Mouse (Mus musculus) spleen, postnatal 4 days (tissue): ENCODE measurements at regions not wholly inside any gene's neighbourhood (a gene's known extent, or its start where the extent isn't known, plus 50 kb on each side); places are given as distances from the start of the nearest gene placed in this dataset.

Source experiments
- DNase-seq, 2 experiments: peaks; one replicate each; pipeline ENCODE4 v3.0.0; 2022; ENCODE audit warnings: low spot score in 2 of 2

DNA sequence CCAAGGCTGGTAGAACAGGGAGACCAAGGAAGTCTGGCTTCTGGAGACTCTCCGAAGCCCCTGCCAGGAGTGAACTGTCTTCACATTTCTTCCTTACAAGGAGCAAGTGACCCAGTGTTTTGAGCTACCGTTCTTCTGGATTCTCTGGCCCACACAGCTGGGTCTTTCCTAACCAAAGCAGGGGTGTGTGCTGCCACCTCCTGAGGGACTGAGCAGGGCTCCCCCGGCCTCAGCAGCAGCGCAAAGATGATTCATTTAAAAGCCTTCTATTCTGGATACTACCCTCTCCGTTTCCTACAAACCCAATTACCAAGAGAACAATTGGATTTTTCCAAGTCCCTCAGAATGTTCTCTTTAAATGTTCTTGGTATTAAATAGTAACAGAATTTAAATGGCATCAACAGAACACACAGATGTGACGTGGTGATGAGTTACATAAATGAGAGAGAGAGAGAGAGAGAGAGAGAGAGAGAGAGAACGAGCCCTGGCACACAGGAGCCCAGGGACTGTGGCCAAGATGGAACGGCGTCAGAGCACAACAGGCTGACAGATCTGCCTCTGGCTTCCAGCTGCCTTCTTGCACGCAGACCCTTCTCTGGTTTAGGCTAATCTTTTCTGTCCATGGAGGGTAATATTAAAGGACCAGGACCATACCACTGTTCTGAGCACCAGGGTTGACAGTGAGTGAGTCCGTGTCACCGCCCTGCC, 191.6 kb downstream of the Agtpbp1 start:
- DNase-seq, result no peak

DNA sequence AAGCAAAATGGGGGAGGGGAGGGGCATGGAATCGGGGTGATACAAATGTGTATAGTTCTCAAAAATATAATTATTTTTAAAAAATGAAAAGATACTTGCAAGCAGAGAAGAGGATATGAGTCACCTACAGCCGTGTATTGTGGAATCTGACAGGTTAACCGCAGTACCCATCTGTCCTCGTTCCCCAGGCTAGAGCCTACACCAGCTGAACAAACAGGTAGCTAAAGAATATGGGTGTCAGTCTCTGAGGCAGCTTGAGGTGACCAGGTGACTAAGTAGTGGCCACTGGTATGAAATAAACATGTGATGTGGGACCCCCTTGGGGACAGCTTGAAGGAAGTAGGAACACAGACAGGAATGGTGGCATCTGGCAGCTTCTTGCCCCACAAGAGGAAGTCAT, 192.2 kb downstream of the Agtpbp1 start:
- DNase-seq, result no peak

DNA sequence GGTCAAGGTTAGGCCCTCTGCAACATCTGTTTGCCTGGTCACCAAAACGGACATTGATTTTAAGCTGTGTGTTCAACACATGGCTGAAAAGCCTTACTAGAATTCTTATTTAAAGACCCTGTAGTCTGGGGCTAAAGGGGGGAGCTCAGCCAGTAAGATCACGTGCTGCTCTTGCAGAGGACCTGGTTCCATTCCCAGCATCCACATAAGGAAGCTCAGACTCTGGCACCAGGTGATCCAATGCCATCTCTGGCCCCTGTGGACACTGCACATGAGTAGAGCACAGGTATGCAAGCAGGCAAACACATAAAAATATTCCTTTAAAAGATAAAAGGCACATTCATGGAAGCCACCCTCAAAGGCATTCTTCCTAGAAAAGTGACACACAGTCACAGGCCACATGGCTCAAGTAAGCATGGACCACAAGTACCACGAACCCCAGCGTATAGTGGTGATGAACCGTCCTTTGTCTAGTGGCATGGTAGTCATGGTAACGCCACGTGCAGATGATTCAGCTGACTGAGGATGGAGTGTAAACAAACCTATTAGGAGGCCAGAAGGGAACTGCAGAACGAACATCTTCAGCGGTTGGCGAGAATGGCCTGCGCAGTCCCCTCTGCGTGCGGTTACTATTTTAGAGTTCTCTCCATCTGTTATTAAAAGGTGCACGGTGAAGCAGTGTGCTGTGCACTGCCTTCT, 197.3 kb downstream of the Agtpbp1 start:
- DNase-seq, result no peak

DNA sequence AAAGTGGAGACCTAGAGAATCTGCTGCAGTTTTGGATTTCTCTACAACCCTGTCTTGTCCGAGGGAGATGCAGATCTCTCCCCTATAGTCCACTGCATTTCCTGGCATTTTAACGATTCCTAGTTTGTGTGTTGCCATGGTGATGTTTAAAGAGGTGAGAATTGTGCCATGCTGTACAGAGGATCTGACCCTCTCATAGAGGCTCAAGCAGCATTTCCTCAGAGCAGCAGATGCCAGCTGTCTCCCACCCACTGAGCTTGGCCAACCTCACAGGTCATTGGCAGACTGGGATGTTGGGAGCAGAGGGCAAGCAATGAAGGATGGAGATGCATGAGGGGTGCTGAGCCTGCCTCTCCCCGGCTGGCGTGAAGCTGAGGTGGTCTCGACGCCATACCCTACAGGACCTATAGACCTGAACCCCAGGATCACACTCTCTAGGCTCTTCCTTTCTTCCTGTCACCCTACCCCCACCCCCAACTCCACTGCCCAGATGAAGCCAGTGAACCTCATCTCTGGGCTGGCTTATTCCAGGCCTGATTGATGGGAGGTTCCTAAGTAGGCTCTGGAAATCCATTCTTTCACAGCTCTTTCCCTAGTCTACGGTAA, 198.0 kb downstream of the Agtpbp1 start:
- no peak for DNase-seq

DNA sequence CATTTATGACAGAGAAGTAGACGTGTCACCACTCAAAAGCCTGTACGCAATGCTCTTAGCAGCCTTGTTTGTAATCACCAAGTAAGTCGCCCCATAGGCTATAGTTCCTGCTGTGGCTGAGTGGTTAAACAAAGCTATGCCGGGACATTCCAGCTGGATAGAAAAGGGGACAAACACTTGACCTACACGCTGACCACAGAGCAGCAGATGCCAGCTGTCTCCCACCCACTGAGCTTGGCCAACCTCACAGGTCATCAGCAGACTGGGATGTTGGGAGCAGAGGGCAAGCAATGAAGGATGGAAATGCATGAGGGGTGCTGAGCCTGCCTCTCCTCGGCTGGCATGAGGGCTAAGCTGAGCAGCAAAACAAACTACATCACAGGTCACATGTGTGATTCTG, 199.2 kb downstream of the Agtpbp1 start:
- DNase-seq, result no peak

DNA sequence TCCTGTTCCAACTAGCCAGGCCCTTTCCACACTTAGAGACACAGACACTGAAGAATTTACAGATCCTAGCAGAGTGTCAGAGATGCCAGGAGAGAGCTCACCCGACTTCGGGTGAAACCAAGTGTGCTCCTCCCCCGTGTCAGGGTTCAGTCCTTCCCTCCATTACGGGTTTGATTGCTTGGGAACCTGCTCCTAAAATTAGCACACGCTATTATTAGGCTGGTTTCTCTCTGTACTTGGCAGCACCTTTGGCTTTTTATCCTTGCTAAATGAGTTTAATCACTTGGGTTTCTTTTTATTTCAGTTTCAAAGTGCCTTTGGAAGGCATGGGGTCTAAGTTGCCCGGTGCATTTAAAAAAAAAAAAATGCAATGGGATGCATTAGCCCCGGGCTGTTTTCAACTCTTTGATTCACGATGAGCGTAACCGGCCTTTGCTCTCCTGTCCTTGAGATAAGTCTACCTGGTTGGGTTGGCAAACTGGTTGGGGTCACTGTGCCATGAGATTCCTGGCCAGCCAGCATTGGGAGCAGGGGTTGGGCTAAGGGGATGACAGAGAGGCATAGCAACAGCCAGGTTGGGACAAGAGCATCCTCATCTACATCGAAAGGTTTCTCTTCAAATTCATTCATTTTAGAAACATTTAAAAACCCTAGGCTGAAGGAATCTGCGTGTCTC, 214.7 kb downstream of the Agtpbp1 start:
- no peak for DNase-seq

DNA sequence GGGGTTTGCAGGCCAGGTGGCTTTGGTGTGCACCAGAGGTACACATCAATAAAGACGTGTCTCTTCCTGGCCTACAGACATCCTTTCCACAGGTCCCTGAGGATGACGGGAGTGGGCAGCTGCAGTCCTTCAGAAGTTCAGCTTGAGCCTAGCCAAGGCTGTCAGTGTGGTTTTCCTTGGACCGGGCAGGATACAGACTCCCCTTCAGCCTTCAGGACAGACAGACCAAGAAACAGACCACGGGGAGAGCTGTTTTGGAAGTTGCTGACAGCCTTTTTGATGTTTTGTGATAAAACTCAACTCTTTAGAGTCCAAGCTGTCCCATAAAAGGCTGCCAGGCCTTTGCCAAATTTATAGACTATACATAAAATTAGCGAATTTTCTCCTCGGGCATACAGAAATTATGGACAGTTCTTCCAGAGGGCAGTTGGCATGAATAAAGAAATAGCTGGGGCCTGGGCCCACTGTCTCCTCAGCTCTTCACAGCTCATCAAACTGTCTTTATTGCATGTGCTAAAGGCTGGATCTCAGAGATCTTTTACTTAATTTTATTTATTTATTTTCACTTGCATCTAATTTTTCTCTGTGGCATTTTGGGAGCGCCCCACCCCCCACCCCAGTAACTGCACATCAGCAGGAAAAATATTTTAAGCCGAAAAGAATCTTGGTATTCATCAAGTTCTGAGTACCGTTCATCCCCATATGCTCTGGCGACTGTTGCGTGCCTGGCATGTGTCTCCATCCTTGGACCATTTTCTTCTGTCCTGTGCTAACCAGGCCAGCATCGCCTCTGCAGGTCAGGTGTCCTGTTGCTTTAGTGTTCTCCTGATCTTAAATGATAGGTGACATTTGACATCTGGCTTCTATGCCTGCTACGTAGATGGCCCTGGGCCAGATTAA, 216.2 kb downstream of the Agtpbp1 start:
- DNase-seq, result no peak

DNA sequence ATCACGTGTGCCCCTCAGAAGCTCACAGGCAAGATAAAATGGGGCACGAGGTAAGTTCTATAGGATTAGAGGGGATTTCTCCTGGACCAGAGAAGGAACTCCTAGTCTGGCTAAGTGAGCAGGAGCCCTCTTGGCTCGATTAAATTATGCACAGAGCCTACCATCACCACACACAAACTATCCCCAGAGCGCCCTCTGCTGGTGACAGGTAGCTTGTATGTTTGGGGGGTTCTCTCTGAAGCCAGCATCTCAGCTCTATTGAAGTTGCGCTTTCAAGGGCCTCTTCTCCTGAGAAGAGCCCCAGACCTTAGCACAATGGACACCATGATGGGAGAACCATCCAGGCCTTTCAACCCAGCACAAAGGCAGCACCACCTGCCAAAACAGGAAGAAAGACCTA, 219.6 kb downstream of the Agtpbp1 start:
- peak; percentile 18 to 72 for DNase-seq

DNA sequence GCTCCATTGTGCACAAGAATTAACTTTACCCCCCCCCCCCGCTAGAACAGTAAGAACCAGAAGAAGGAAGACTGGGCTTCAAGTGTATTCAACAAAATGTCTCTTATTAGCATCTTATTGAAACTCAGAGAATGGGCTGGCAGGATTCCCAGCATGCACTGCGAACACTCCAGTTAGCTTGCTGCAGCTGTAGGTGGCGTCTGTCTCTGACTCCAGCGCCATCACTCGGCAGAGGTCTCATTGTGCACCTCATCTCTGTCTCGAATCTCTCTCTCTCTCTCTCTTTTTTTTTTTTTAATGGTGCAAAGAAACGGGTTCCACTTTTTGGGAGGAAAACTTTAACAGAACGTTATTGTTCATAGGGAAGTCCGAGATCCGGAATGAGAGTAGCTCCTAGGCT, 221.6 kb downstream of the Agtpbp1 start:
- DNase-seq, result no peak

DNA sequence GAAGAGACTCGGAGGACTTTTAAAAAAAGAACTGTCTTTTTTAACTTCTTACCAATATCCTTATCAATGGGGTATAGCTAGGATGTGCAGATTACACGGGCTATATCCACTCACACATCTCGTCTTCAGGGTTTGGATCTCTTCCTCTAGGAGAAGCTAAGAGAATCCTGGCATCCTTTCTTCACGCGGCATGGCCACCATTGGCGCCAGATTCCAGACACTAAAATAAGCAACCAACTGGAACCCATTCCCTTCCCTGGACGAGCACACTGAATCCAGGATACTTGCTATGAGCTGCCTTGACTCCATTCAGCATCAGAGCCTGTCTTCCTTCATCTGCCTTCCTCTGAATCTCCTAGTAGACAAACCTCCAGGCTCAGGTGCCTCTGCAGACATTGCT, 223.7 kb downstream of the Agtpbp1 start:
- DNase-seq, result no peak

DNA sequence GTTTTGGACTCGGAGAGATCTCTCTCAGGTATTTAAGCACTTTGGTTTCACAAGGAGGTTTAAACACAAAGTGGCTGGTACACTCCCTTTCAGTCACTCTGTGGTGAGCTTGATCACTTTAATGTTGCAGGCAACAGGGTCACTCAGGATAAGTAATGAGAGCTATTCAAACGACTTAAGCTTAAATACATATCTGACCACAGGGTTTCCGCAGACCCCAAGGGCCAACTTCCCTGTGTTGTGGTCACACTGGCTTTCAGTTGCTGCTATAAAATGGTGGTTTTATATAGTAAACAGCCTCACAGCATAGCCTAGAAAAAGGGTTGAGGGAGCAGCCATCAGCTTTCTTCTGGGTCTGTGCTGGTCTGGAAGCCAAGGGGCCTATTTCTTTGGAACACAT, 225.0 kb downstream of the Agtpbp1 start:
- no peak for DNase-seq

DNA sequence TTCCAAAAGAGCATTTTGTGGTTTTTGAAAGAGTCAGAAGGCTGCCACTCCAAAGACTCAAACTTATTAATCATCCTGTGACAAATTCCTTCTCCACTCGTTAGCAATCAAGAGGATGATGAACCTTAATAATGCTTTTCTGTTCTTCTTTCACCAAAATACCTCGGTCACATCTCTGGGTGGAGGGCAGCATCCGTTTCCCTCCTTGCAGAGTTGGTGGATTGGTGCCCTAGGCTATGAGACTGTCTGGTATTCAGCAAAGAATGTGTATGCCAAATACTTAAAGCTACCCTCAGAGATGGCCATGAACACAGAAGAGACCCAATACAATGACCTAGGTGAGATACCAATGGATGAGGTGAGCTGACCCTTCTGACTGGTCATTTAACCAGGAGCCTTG, 226.6 kb downstream of the Agtpbp1 start:
- no peak for DNase-seq

DNA sequence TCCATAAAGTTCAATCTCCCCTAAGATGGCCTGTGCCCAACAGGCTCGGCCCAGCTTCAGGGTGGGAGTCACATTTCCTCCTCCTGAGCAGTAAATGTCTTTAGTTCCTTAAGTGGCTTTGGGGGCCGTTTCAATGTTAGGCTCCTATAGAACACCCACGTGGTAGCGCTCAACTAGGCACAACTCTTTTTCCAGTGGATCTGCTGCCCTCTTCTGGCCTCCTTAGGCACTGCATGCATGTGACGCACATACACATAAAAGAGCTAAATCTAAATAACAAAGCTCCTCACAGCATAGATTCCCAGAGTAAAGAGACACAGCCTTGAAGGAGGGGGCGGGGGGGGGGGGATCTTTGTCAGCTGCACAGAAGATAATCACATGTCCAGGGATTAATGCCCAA, 233.6 kb downstream of the Agtpbp1 start:
- DNase-seq, result no peak

DNA sequence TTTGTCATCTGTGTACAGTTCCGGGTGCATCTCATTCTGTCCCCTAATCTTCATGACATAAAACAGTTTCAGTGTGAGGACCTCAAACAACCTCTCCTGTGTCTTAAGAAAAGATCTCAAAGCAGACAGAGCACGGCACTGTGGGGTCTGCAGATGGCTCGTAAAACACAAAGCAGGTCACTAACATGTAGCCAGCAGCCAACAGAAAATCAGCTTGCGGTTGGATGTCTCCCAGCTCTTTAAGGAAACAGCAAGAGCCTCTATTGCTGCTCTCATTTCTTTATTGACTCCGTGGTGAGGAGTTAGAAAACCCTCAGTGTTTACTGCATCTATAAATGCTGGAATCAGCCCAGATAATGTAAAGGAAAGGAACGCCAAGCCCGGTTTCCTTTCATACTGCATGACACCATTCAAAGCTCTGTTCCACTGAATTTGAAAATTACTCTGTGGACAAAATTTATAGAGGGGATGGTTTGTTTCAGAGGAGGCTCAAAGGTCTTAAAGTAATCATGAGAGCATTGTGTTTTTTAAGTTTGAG, 234.3 kb downstream of the Agtpbp1 start:
- no peak for DNase-seq

DNA sequence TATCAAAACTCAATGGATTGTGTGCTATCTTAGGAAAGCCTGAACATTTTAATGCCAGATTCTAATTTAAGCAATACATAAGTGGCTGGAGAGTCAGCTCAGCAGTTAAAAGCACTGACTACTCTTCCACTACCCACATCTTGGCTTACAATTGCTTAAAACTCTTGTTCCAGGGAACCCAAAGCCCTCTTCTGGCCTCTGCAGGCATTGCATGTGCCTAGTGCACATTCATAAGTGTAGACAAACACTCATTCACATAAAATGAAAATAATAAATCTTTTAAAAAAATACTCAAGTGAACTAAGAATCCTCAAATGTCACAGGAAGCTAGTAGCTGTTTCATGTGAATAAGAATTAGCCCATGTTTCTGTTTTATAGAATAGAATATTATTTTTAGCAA, 236.5 kb downstream of the Agtpbp1 start:
- DNase-seq, result no peak

DNA sequence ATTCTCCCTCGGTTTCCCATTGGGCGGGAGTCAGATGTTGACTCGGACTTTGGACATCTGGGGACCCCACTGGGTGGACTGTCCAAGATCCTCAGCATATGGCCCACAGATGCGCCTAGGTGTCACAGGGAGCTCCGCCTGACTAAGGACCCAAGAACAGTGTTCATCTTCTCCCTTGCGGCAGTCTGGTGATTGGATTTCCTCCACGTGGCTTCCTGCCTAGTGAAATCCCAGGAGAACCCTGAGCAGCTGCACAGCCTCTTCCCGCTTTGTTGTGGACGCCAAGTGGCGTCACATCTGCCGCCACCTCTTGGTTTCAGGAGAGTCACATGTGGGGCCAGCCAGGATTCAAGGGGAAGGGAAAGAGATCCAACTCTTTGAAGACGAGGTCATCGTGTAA, 243.2 kb downstream of the Agtpbp1 start:
- peak in 1 of 2 experiments; percentile 49 for DNase-seq

DNA sequence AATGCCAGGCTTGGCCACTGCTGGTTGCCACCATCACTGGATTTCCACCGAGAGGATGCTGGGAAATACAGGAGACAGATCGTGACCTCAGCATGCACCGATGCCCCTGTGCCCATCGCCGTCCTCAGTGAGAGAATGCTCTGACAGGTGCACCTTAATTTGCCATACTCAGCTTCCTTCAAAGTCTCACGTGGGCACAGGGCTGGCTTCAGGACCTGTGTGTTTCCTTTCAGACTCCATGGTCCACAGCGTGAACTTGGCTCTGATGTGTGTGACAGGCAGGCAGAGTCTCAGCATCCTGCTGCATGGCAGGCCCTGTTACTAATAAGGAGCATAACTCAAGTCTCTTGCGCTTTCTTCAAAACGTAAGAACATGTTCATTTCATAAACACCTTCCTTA, 246.6 kb downstream of the Agtpbp1 start:
- DNase-seq, result no peak

DNA sequence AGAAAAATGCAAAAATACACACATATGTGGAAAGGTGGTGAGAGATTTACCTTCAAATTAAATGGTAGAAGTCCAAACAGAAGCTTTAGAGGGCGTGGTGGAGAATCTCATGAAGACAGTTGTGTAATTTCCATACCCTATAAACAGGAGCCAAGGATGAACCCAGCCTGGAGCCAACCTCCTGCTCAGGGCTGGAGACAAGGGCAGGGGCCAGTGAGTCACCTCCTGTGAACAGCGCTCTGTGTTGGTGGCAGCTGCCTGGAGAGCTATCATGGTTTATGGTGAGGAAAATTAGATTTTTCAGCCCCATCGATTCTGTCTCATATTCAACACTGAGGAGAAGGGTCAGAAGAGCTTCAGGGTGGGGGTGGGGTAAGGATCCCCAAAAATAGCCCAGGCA, 261.1 kb downstream of the Agtpbp1 start:
- DNase-seq, result no peak

DNA sequence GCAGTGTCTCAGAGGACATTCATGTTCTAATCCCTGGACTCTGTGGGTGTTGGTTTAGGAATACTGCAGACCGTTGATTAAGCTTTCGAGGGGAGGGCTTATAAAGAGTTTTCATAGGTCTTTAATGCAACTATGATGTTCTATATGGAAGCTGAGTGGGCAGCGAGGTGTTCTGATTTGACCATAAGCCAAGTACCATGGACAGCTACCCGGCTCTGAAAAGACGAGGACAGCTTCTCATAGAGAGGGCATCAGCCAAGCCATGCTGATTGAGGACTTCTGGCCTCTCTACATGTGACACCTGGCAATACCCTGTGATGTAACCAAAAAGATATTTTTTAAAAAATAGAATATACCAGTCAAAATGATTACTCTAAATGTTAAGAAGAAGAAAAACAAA, 261.6 kb downstream of the Agtpbp1 start:
- DNase-seq, result no peak

DNA sequence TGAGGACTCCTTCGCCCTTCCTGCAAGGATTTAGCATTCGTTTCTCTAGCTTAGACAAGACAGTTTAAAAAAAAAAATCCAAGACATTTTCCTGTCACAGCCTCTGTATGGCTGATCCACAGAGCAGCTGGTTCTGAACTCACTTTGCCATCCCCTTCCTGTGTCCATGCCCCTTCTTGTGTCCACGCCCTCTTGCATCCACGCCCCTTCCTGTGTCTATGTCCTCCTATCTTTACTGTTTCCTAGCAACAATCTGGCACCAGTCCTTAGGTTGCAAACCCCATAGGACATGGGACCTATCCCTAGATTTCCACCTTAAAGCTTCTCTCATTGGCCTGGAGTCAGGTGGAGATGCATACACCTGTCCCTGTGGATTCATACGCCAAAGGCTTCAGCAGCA, 264.8 kb downstream of the Agtpbp1 start:
- no peak for DNase-seq

DNA sequence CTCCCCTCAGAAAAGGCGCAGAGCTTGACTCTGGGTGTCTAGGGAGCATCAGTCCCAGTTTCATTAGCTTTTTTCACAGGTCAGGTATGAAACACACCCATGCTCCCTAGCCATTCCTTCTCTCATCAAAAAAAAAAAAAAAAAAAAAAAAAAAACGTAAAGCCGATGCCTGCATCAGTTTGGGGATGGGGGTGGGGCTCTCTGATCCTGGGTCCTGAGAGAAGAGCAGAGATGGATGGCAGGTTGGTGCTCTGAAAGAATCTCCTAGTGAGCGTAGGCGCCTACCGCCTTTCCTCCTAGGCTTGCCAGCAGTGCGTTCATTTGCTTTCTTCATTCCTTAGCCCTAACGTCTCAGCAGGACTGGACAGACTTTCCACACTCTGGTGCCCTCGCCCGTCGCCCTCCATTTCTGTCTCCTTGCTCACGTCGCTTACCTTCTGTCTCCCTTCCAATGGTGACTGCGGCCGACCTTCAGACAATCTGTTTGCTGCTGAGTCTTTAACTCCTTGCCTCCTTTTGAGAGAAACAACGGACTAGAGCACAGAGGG, 267.5 kb downstream of the Agtpbp1 start:
- no peak for DNase-seq
